Mouse (Mus musculus): ENCODE data around the gene Aif1.

- TF ChIP-seq GATA1 (IDR thresholded peaks at IDR 0.05; ENCODE audit: borderline replicate concordance, low read length) = no peak
- TF ChIP-seq FLI1 (IDR thresholded peaks at IDR 0.05; ENCODE audit: low read length) = no peak
Measured at GRCm38 (mm10) chr17:35186681-35187080, 10.8 kb upstream of the Aif1 start.

Data from megakaryocyte, embryonic 14.5 days (primary cell).